Mouse (Mus musculus): ENCODE measurements around the gene Krt32. TPM values are rescaled to one million over a fixed set of nuclear protein-coding genes. Genes with fewer than 3 reads are reported as not detected.

Gene Krt32
- not detected in 2 replicates for polyA plus RNA-seq (2016; fragmentation: Nextera tagmentation; extraction: Ambion mirVana)

DNA sequence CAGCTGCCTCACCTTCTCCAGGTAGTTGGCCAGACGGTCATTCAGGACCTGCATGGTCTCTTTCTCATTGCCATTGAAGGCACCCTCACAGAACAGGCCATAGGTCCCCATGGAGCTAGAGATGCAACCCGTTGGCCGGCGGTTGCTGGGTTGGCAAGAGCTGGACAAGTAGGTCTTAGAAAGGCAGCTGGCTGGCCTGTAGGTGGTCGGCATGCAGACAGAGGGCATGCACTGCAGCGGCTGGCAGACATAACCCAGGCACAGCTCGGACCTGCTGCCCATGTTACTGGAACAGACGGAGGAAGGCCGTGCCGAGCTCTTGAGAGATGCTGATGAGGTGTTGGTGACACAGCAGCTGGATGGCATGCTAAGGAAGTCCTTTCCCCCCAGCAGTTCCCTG, at the start of gene Krt32:
TSS of gene Krt32 (minus strand) at position 366 of the 400 bp plus-strand sequence.
- Histone ChIP-seq H3K4me2 (replicated peaks) (no peak within 1 kb of the TSS), H3K9ac (replicated peaks) (no peak within 1 kb of the TSS), H3K27me3 (no peaks in the 10 kb centered on the region), H3K27ac (replicated peaks) (no peak within 1 kb of the TSS), H3K36me3 (no peaks in the 10 kb centered on the region), H3K4me1 (no peaks in the 10 kb centered on the region), H3K4me3 (no peak within 1 kb of the TSS), H3K9me3 (no peaks in the 10 kb centered on the region)
- ATAC-seq (ENCODE audit: low FRiP score, low read depth), result no peak
- 91% methylated on average over 10 of the region's 10 CpGs for WGBS

DNA sequence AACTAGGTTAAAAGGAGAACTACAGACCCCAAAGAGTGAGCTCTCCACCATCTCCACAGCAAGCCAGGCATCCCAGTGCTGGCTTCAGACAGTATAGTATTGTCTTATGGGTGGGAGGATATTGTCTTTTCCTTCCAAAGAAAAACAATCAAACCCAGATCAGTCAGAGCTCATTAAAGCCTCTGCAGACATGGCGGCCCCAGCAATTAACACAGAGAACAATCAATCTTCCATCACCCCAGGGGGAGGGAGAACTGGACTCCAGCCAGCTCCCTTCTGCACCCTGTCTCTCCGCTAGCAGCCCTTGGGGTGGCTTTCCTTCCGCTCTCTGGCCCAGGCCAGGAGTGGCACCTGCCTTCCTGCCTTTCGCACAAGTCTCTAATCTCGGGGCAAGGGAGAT, 49.7 kb upstream of the Krt32 start:
- Histone ChIP-seq H3K4me3 (no peak overlapping the region), H3K4me1 (peaks cover 22% of the 10 kb centered on the region), H3K27ac (replicated peaks) (no peak overlapping the region), H3K27me3 (peaks cover 26% of the 10 kb centered on the region), H3K36me3 (no peaks in the 10 kb centered on the region), H3K9me3 (no peaks in the 10 kb centered on the region), H3K9ac (replicated peaks) (no peak overlapping the region), H3K4me2 (replicated peaks) (no peak overlapping the region)
- WGBS, result 42% methylated on average over 5 of the region's 5 CpGs
- ATAC-seq (ENCODE audit: low FRiP score, low read depth), result no peak; the same call in 1 of the 2 replicates

DNA sequence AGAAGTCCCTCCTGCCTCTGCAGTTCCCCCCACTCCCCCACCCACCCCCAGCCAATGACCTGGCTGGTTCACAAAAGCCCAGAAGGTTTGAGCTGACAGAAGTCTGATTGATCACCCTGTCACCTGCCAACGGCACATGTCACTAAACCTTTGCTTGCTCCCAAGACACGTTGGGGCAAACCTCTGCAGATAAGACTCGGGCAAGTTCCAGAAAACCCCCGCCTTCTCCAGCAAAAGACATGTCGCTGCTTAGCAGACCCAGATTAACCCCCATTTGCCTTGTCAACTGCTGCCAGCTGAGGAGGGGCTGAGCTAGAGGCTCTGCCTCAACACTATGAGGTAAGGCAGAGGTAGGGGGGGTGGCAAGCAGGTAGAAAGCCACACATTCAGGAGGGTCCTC, 48.5 kb upstream of the Krt32 start:
- ATAC-seq (ENCODE audit: low FRiP score, low read depth), result no peak
- Histone ChIP-seq H3K27me3 (peaks cover 26% of the 10 kb centered on the region), H3K4me1 (peaks cover 22% of the 10 kb centered on the region), H3K4me2 (replicated peaks) (no peak overlapping the region), H3K27ac (replicated peaks) (no peak overlapping the region), H3K4me3 (no peak overlapping the region), H3K9ac (replicated peaks) (0 out of 2 replicates have a peak overlapping the region, but pooled peaks have one; percentile 2), H3K9me3 (no peaks in the 10 kb centered on the region), H3K36me3 (no peaks in the 10 kb centered on the region)
- 26% methylated on average over 5 of the region's 5 CpGs for WGBS

DNA sequence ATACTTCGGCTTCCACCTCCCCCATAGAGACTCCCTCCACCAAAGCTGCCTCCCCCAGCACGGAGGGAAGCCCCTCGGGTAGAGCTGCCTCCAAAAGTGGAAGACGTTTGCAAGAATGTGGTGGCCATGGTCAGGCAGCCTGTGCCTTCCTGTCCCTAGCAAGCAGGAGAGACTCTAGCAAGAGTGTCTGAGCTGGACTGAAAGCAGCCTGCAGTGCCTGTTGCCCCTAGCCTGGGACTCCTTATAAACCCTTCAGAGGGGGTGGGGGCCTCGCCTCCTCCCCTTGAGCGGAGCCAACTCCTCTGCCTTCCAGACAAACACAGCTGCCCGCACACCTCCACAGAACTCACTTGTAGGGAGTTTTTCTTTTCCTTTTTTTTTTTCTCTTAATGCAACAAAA, 47.7 kb upstream of the Krt32 start, which contains the start of gene Krt15:
TSS of gene Krt15 (minus strand) at position 198 of the 400 bp plus-strand sequence.
- no peak within 1 kb of the TSS for H3K4me2 ChIP-seq (replicated peaks)
- H3K9ac ChIP-seq (replicated peaks), result 0 out of 2 replicates have a peak within 1 kb of the TSS, but pooled peaks have one; percentile 2
- H3K9me3 ChIP-seq, result no peaks in the 10 kb centered on the region
- no peak within 1 kb of the TSS for H3K27ac ChIP-seq (replicated peaks)
- peaks cover 26% of the 10 kb centered on the region for H3K27me3 ChIP-seq
- no peak for ATAC-seq (ENCODE audit: low FRiP score, low read depth)
- no peak within 1 kb of the TSS for H3K4me3 ChIP-seq
- H3K36me3 ChIP-seq, result no peaks in the 10 kb centered on the region
- H3K4me1 ChIP-seq, result peaks cover 22% of the 10 kb centered on the region
- WGBS, result 66% methylated on average over 7 of the region's 7 CpGs

DNA sequence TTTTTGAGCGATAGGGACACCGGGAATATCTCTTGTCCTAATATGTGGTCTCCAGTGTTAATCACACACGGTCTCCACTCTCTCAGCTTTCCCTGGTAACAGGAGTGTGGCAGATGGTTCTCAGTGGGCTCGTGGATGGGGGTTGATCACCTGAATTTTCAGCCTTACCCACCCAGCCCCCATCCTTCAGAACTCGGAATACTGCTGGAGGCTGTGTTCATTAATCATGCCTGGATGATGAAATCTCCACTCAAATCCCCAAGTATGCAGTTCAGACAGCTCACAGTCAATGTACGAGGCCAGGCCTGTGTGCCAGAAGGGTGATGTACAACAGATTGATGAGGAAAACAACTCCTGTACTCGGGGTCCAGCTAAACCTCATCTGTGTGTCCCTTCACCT, 36.9 kb upstream of the Krt32 start:
- ATAC-seq (ENCODE audit: low FRiP score, low read depth), result no peak
- no peak overlapping the region for H3K27ac ChIP-seq (replicated peaks)
- no peak overlapping the region for H3K4me3 ChIP-seq
- H3K27me3 ChIP-seq, result no peaks in the 10 kb centered on the region
- WGBS, result 83% methylated on average over 7 of the region's 7 CpGs
- no peak overlapping the region for H3K4me2 ChIP-seq (replicated peaks)
- H3K36me3 ChIP-seq, result no peaks in the 10 kb centered on the region
- H3K4me1 ChIP-seq, result no peaks in the 10 kb centered on the region
- no peak overlapping the region for H3K9ac ChIP-seq (replicated peaks)
- H3K9me3 ChIP-seq, result no peaks in the 10 kb centered on the region

DNA sequence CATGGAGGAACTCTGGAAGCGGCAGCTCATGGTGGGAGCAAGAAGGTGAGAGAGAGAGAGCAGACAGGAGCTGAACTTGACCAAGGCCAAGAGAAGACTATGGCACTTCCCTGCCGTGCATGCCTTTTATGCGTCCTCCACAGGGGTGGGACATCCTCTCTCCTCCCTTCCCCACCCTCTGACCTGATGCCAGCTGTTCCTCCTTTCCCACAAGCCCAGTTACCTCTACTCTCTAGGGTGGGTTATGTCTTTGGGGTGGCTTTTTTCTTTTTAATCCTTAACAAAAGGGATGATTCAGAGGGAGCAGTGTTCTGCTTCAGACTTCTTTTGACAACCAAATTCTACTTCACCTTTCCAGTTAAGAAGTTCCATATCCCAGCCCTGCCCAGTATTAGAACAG, 33.4 kb upstream of the Krt32 start, which contains the start of gene Krt13:
TSS of gene Krt13 (minus strand) at position 101 of the 400 bp plus-strand sequence.
- Histone ChIP-seq H3K4me1 (no peaks in the 10 kb centered on the region), H3K27ac (replicated peaks) (no peak within 1 kb of the TSS), H3K9me3 (no peaks in the 10 kb centered on the region), H3K4me3 (no peak within 1 kb of the TSS), H3K27me3 (no peaks in the 10 kb centered on the region), H3K4me2 (replicated peaks) (no peak within 1 kb of the TSS), H3K9ac (replicated peaks) (no peak within 1 kb of the TSS), H3K36me3 (no peaks in the 10 kb centered on the region)
- 87% methylated on average over 3 of the region's 3 CpGs for WGBS
- ATAC-seq (ENCODE audit: low FRiP score, low read depth), result no peak

DNA sequence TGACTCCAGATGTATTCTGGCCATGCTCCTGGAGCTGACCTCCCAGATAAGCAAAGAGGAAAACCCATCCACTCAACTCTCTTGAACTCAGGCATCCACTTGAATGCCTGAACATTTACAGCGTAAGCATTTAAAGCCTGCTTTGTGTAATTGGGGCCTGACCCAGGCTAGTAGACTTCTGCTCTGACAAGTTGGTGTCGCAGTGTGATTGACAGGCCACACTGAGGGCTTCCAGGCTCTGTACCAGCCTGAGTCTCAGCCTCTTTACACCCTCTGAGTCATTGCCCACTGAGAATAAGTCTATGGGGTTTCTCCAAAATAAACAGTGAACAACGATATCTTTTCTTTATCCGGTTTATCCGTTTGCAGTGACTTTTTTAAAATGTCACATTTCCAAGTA, 32.3 kb upstream of the Krt32 start:
- H3K4me2 ChIP-seq (replicated peaks), result no peak overlapping the region
- WGBS, result 93% methylated on average over 5 of the region's 5 CpGs
- H3K9ac ChIP-seq (replicated peaks), result no peak overlapping the region
- no peak overlapping the region for H3K4me3 ChIP-seq
- no peak for ATAC-seq (ENCODE audit: low FRiP score, low read depth)
- H3K27ac ChIP-seq (replicated peaks), result no peak overlapping the region
- H3K36me3 ChIP-seq, result no peaks in the 10 kb centered on the region
- H3K4me1 ChIP-seq, result no peaks in the 10 kb centered on the region
- H3K9me3 ChIP-seq, result no peaks in the 10 kb centered on the region
- no peaks in the 10 kb centered on the region for H3K27me3 ChIP-seq

DNA sequence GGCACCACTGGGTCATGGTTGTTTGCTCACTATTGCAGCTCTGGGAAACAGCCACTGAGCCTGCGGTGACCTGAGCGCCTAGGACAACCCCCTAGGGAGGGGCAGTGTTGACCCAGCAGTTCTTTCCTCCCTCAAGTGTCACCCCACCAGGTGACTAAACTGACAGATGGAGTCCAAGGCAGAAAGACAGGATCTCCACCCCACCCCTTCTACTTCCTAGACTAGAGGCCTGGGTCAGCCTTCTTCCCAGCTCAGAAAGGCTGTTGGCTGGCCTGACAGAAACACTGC, 25.7 kb upstream of the Krt32 start:
- H3K27ac ChIP-seq (replicated peaks), result no peak overlapping the region
- H3K27me3 ChIP-seq, result no peaks in the 10 kb centered on the region
- no peak for ATAC-seq (ENCODE audit: low FRiP score, low read depth)
- H3K36me3 ChIP-seq, result no peaks in the 10 kb centered on the region
- WGBS, result 82% methylated on average over 2 of the region's 2 CpGs
- no peak overlapping the region for H3K4me2 ChIP-seq (replicated peaks)
- H3K4me3 ChIP-seq, result no peak overlapping the region
- H3K9me3 ChIP-seq, result no peaks in the 10 kb centered on the region
- no peak overlapping the region for H3K9ac ChIP-seq (replicated peaks)
- no peaks in the 10 kb centered on the region for H3K4me1 ChIP-seq

DNA sequence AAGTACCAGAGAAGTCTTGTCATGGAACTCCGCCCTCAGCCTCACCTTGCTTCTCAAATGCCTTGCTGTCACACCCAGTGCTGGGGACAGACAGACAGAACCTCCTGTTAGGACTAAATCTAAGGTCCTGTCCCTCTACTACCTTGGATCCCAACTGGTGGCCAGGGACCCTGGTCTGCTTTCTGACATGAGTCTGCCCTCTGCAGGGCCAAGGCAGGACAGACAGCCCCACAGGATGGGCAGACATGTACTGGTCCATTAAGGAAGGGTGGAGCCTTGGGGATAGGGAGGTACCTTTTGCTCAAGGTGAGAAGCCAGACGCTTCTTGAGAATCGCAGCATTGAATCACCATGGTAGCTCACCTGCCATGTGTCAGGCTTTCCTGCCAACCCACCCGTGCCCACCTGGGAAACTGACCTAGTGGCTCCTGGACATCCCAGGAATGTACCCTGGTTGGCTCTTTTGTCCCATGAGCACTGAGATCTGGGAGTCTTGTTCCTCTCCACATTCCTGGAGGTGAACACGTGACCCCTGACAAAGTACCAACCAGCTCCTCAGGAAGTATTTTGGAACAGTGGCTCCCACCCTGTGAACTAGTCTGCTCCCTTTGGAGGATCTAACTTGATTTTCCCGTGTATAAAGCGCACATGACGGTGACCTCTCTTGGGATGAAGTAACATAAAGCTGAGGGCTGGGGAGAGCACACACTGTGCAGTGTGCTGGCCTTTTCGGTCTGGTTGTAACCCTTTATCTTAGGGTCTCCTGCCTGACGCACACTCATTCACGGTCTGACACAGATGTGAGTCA, 25.1 kb upstream of the Krt32 start:
- no peak overlapping the region for H3K9ac ChIP-seq (replicated peaks)
- no peaks in the 10 kb centered on the region for H3K27me3 ChIP-seq
- H3K4me1 ChIP-seq, result no peaks in the 10 kb centered on the region
- WGBS, result 86% methylated on average over 11 of the region's 11 CpGs
- no peak overlapping the region for H3K4me2 ChIP-seq (replicated peaks)
- H3K4me3 ChIP-seq, result no peak overlapping the region
- no peaks in the 10 kb centered on the region for H3K36me3 ChIP-seq
- no peak for ATAC-seq (ENCODE audit: low FRiP score, low read depth)
- H3K9me3 ChIP-seq, result no peaks in the 10 kb centered on the region
- H3K27ac ChIP-seq (replicated peaks), result no peak overlapping the region

DNA sequence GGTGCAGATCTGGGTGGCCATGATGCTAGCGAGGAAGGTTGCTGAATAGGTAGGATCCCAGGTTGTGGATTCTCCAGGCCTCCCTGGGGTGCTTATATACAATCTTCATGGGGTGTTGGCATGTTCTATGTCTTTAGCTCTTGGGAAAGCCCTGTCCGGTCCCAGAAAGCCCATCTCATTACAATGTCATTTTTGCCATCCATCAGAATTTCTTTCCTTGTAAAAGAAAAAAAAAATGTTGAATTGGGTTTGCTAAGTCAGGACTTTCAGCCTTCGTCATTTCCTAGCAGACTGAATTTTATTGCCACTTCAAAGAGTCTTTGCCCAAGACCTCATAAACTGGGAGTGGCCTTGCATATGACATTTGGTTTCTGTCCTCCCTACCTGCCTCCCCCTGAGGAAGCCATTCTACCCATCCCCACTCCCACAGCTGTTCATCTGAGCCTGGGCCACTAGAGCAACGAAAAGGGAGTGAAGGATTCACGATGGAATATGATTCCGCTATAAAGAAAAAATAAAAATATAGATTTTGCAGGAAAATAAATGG, 17.6 kb upstream of the Krt32 start, which contains the start of gene Krt36:
TSS of gene Krt36 (minus strand) at position 51 of the 547 bp plus-strand sequence.
- 90% methylated on average over 6 of the region's 6 CpGs for WGBS
- Histone ChIP-seq H3K4me3 (no peak within 1 kb of the TSS), H3K36me3 (no peaks in the 10 kb centered on the region), H3K4me2 (replicated peaks) (no peak within 1 kb of the TSS), H3K27ac (replicated peaks) (no peak within 1 kb of the TSS), H3K9ac (replicated peaks) (no peak within 1 kb of the TSS), H3K4me1 (no peaks in the 10 kb centered on the region), H3K27me3 (no peaks in the 10 kb centered on the region), H3K9me3 (no peaks in the 10 kb centered on the region)
- ATAC-seq (ENCODE audit: low FRiP score, low read depth), result no peak

DNA sequence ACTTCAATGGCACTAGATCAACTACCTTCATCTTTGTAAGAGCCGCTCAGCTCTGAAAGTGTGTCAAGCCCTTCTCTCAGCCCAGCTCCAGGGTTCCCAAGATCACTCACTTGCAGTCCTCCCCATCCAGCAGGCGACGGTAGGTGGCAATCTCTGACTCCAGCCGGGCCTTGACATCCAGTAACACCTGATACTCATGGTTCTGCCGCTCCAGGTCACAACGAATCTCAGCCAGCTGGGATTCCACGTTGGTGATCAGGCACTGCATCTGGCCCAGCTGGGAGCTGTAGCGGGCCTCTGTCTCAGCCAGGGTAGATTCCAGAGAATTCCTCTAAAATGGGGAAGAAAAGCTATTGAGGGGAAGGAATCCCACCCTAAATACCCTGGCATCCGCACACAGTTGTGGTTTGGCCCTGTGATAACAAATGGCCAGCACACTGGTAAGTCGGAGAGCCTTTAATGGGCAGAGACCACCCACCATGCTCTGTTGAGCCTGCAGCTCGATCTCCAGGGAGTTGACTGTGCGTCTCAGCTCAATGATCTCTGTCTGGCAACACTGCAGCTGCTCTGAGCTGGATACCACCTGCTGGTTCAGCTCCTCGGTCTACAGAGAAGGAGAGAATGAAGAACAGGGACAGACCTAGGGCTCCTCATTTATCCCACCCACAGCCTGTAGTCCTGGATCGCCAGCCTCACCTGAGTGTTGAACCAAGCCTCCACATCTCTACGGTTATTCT, 14.8 kb upstream of the Krt32 start:
- H3K9ac ChIP-seq (replicated peaks), result no peak overlapping the region
- H3K9me3 ChIP-seq, result no peaks in the 10 kb centered on the region
- H3K36me3 ChIP-seq, result no peaks in the 10 kb centered on the region
- WGBS, result 64% methylated on average over 15 of the region's 15 CpGs
- no peaks in the 10 kb centered on the region for H3K4me1 ChIP-seq
- ATAC-seq (ENCODE audit: low FRiP score, low read depth), result no peak
- no peak overlapping the region for H3K4me2 ChIP-seq (replicated peaks)
- H3K27ac ChIP-seq (replicated peaks), result no peak overlapping the region
- no peaks in the 10 kb centered on the region for H3K27me3 ChIP-seq
- no peak overlapping the region for H3K4me3 ChIP-seq

DNA sequence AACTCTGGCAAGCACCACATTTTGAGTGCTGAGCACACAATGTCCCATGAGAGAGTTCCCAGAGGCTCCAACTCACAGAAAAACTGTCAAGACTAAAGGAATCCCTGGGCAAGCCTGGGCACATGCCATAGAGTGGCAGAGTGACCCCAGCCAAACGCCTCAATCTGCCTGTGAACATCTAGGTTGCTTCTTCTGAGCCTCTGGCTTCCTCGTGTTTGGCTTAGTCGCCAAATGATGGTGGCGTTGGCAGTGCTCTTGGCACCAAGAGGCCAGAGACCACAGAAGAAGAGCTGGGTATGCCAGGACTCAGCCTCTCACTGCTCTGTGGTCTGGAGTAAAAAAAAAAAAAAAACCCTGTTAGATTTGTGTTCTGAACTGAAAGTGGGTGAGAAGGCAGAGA, 12.4 kb upstream of the Krt32 start:
- Histone ChIP-seq H3K9me3 (no peaks in the 10 kb centered on the region), H3K27ac (replicated peaks) (no peak overlapping the region), H3K4me1 (no peaks in the 10 kb centered on the region), H3K9ac (replicated peaks) (no peak overlapping the region), H3K27me3 (no peaks in the 10 kb centered on the region), H3K4me3 (no peak overlapping the region), H3K4me2 (replicated peaks) (no peak overlapping the region), H3K36me3 (no peaks in the 10 kb centered on the region)
- ATAC-seq (ENCODE audit: low FRiP score, low read depth), result no peak
- WGBS, result 88% methylated on average over 4 of the region's 4 CpGs
